Mouse (Mus musculus) T-cell, adult 2 months (primary cell): ENCODE results near the gene Chpt1.

Experiments used
- DNase-seq: peaks from one replicate; pipeline ENCODE4 v3.0.0; 2022; ENCODE audit warnings: low spot score

Chpt1 gene

GRCm38 (mm10) chr10:88404220-88404619 lies 99.7 kb downstream of the Chpt1 start:
- no peak for DNase-seq

- no peak for DNase-seq
Observed at GRCm38 (mm10) chr10:88403021-88403420, 100.9 kb downstream of the Chpt1 start.
